Comparison of ENCODE assay signal across 20 mouse cellular contexts in the genomic region with DNA sequence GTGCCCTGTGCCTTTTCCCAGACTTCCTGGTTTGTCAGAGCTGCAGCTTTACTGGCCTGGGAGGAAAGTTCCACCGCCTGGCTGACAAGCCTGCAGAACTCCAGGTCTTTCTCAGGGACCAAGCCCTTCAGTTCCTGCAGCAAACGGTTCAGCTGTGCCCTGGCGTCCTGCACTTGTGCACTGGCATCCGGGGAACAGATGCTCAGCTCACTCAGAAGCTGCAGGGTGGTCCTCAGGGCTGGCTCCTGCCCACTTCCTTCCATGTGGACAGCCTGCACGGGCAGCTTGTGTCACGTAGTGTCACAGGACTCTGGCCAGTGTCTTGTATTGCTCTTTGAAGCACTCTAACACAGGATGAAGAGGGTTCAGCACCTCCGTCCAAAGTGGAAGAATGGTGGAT. TPM values are rescaled to one million over a fixed set of nuclear protein-coding genes. Genes with fewer than 3 reads are reported as not detected.
DNase-seq lines count a peak whose midpoint lies in the region; ATAC-seq and TF ChIP-seq lines count a peak whose summit lies in the region.
"Had no signal": no experiment of that assay in that cellular context is flagged by ENCODE, and none has a peak within 500 bp of the region (broad histone marks: within the 10 kb centered on the region; RNA-seq: fewer than 3 reads in every experiment).

No protein-coding gene starts in this region.

- H3K27me3 ChIP-seq in embryonic facial prominence, embryonic 14.5 days (replicated peaks; ENCODE audit: control insufficient read depth, insufficient read depth, low read length), result no peaks in the 10 kb centered on the region
- H3K27me3 ChIP-seq in embryonic facial prominence, embryonic 10.5 days (replicated peaks; ENCODE audit: low read depth, poor library complexity, severe bottlenecking), result no peaks in the 10 kb centered on the region
- H3K27me3 ChIP-seq in E14TG2a.4 (ENCODE audit: insufficient read depth, low read length), result peaks cover 9% of the 10 kb centered on the region; the same call in 1 of the 2 replicates
- H3K27me3 ChIP-seq: heart, embryonic 13.5 days; limb, embryonic 15.5 days; midbrain, embryonic 12.5 days had no signal

- H3K4me2 ChIP-seq in embryonic facial prominence, embryonic 14.5 days (ENCODE audit: low read depth, low read length), result no peak overlapping the region
- H3K4me2 ChIP-seq: heart, embryonic 13.5 days; limb, embryonic 15.5 days; midbrain, embryonic 12.5 days had no signal

- DNase-seq in embryonic facial prominence, embryonic 14.5 days (ENCODE audit: low spot score), result peak; percentile 40
- DNase-seq in embryonic facial prominence, embryonic 10.5 days (ENCODE audit: low spot score), result no peak
- DNase-seq in thymus, postnatal 0 days (ENCODE audit: low spot score), result peak; percentile 66
- DNase-seq in kidney, postnatal 10 days, result no peak
- DNase-seq in frontal cortex, postnatal 14 days (ENCODE audit: low spot score in 2 of 2), result no peak
- DNase-seq in gastrocnemius, adult 18-20 months (ENCODE audit: low spot score), result no peak
- DNase-seq: cerebellum, postnatal 36 days; kidney, adult 18-20 months; kidney, postnatal 14 days; lung, adult 18-20 months; lung, postnatal 36 days; retina, postnatal 1 day; right cerebral cortex, postnatal 4 days had no signal

- ATAC-seq in embryonic facial prominence, embryonic 14.5 days (ENCODE audit: low read depth), result no peak
- peak; percentile 75 for ATAC-seq in granulocyte monocyte progenitor cell, adult 5-6 weeks (replicated peaks; ENCODE audit: poor library complexity, severe bottlenecking)

- no peaks in the 10 kb centered on the region for H3K4me1 ChIP-seq in embryonic facial prominence, embryonic 14.5 days (ENCODE audit: control insufficient read depth, insufficient read depth, low read length)
- no peaks in the 10 kb centered on the region; the same call in 1 of the 2 replicates for H3K4me1 ChIP-seq in embryonic facial prominence, embryonic 10.5 days
- H3K4me1 ChIP-seq in E14TG2a.4 (replicated peaks; ENCODE audit: low read depth, low read length), result peaks cover 41% of the 10 kb centered on the region
- H3K4me1 ChIP-seq: heart, embryonic 13.5 days; hindbrain, embryonic 10.5 days; limb, embryonic 15.5 days; midbrain, embryonic 12.5 days had no signal

- H3K9me3 ChIP-seq in embryonic facial prominence, embryonic 14.5 days (ENCODE audit: control insufficient read depth, low read length), result peaks cover 1% of the 10 kb centered on the region
- peaks cover 2% of the 10 kb centered on the region; the same call in 1 of the 2 replicates for H3K9me3 ChIP-seq in embryonic facial prominence, embryonic 10.5 days
- 0 out of 2 replicates have a peak, but pooled peaks cover 3% of the 10 kb centered on the region for H3K9me3 ChIP-seq in E14TG2a.4 (ENCODE audit: low read length)
- H3K9me3 ChIP-seq: limb, embryonic 15.5 days had no signal

- no peak for TF ChIP-seq CTCF in E14TG2a.4 (conservative IDR thresholded peaks at IDR 0.05; ENCODE audit: low read length)

- no peaks in the 10 kb centered on the region for H3K36me3 ChIP-seq in embryonic facial prominence, embryonic 14.5 days (ENCODE audit: control insufficient read depth, insufficient read depth, low read length)
- no peaks in the 10 kb centered on the region for H3K36me3 ChIP-seq in embryonic facial prominence, embryonic 10.5 days (replicated peaks)
- no peaks in the 10 kb centered on the region for H3K36me3 ChIP-seq in E14TG2a.4 (ENCODE audit: insufficient read depth, low read length)
- H3K36me3 ChIP-seq: heart, embryonic 13.5 days; hindbrain, embryonic 10.5 days; limb, embryonic 15.5 days; midbrain, embryonic 12.5 days had no signal

- H3K27ac ChIP-seq in embryonic facial prominence, embryonic 14.5 days (replicated peaks; ENCODE audit: low read depth, low read length), result no peak overlapping the region
- H3K27ac ChIP-seq in embryonic facial prominence, embryonic 10.5 days (replicated peaks), result no peak overlapping the region
- H3K27ac ChIP-seq: heart, embryonic 13.5 days; hindbrain, embryonic 10.5 days; limb, embryonic 15.5 days; midbrain, embryonic 12.5 days had no signal

- H3K9ac ChIP-seq in embryonic facial prominence, embryonic 14.5 days (ENCODE audit: low read depth, low read length), result no peak overlapping the region
- H3K9ac ChIP-seq: heart, embryonic 13.5 days; limb, embryonic 15.5 days; midbrain, embryonic 12.5 days had no signal

- H3K4me3 ChIP-seq in embryonic facial prominence, embryonic 14.5 days (ENCODE audit: low read depth, low read length), result no peak overlapping the region
- H3K4me3 ChIP-seq in embryonic facial prominence, embryonic 10.5 days, result no peak overlapping the region
- peak overlapping the region; percentile 66 for H3K4me3 ChIP-seq in E14TG2a.4 (replicated peaks; ENCODE audit: low read length)
- H3K4me3 ChIP-seq: heart, embryonic 13.5 days; hindbrain, embryonic 10.5 days; limb, embryonic 15.5 days; midbrain, embryonic 12.5 days had no signal

- 59% methylated on average over 7 of the region's 7 CpGs for WGBS in embryonic facial prominence, embryonic 14.5 days
- WGBS in embryonic facial prominence, embryonic 10.5 days, result 83% methylated on average over 7 of the region's 7 CpGs

RNA-seq across cellular contexts. Expression of gene Chrna9, which starts 23.0 kb away (rescaled TPM):
- polyA plus RNA-seq in embryonic facial prominence, embryonic 14.5 days (2014; fragmentation: Nextera tagmentation; extraction: Ambion mirVana), result 1.00 and 2.2 TPM in 2 replicates
- polyA plus RNA-seq in embryonic facial prominence, embryonic 10.5 days (2016; fragmentation: Nextera tagmentation; extraction: Ambion mirVana), result 0.29 and 0.94 TPM in 2 replicates
- not detected in 2 replicates for total RNA-seq in granulocyte monocyte progenitor cell, adult 5-6 weeks (2014; fragmentation: Nextera tagmentation)
- total RNA-seq in granulocyte monocyte progenitor cell, adult 5-6 weeks (2017), result not detected in 2 replicates
- 244 and 286 TPM in 2 replicates for polyA plus RNA-seq in thymus, postnatal 0 days (2015; fragmentation: Nextera tagmentation; extraction: Ambion mirVana)
- total RNA-seq in gastrocnemius, adult 18-20 months (2021), result 1 to 10 TPM; 1.9 to 8.2 TPM
- polyA plus RNA-seq: frontal cortex, adult 2 months; heart, embryonic 13.5 days; midbrain, embryonic 12.5 days had no signal

RNA-seq across cellular contexts. Expression of gene Rhoh, which starts 50.7 kb away (rescaled TPM):
- 1.6 and 1.7 TPM in 2 replicates for polyA plus RNA-seq in embryonic facial prominence, embryonic 14.5 days (2014; fragmentation: Nextera tagmentation; extraction: Ambion mirVana)
- polyA plus RNA-seq in embryonic facial prominence, embryonic 10.5 days (2016; fragmentation: Nextera tagmentation; extraction: Ambion mirVana), result 0.34 and 0.44 TPM in 2 replicates
- total RNA-seq in granulocyte monocyte progenitor cell, adult 5-6 weeks (2014; fragmentation: Nextera tagmentation), result 14.4 and 20.0 TPM in 2 replicates
- total RNA-seq in granulocyte monocyte progenitor cell, adult 5-6 weeks (2017), result 14.6 and 18.5 TPM in 2 replicates
- 174 and 206 TPM in 2 replicates for polyA plus RNA-seq in thymus, postnatal 0 days (2015; fragmentation: Nextera tagmentation; extraction: Ambion mirVana)
- under 1 TPM; 0.23 to 0.26 TPM for total RNA-seq in gastrocnemius, adult 18-20 months (2021)

Comparison
In these comparisons a context has a peak if more than half of its experiments do, and no peak if none do; other contexts are left out.
1. DNase-seq: peak in embryonic facial prominence, embryonic 14.5 days (single experiment) and thymus, postnatal 0 days (single experiment); none in embryonic facial prominence, embryonic 10.5 days (single experiment), kidney, postnatal 10 days (single experiment), frontal cortex, postnatal 14 days (0 of 2) and gastrocnemius, adult 18-20 months (single experiment).
2. RNA of gene Chrna9, which starts 23.0 kb away (polyA plus RNA-seq): 244 to 286 TPM in thymus, postnatal 0 days; 1.00 to 2.2 TPM in embryonic facial prominence, embryonic 14.5 days and 0.29 to 0.94 TPM in embryonic facial prominence, embryonic 10.5 days; every median in the first group is over 10 times any median in the second.
3. RNA of gene Rhoh, which starts 50.7 kb away (polyA plus RNA-seq): 174 to 206 TPM in thymus, postnatal 0 days; 1.6 to 1.7 TPM in embryonic facial prominence, embryonic 14.5 days and 0.34 to 0.44 TPM in embryonic facial prominence, embryonic 10.5 days; every median in the first group is over 10 times any median in the second.